Mouse (Mus musculus) heart, postnatal 0 days (tissue): ENCODE data around the gene U2af1. TPM values are rescaled to one million over a fixed set of nuclear protein-coding genes. Genes with fewer than 3 reads are reported as not detected.

Source experiments
- ATAC-seq: fragments of 200-750 bp; cut with Nextera tagmentation; 2 replicates; pipeline ENCODE4 v1.8.0; 2017; ENCODE audit warnings: low read depth, moderate number of reproducible peaks, moderate library complexity; ENCODE audit not compliant: insufficient read depth
- DNase-seq: peaks from one replicate; pipeline ENCODE4 v3.0.0-alpha.2; 2016; ENCODE audit warnings: low spot score
- H3K27ac ChIP-seq: fragments of 300-500 bp; sonication (generic); 2 replicates; pipeline ENCODE4 v1.5.1; 2014; ENCODE audit warnings: low read depth, mild to moderate bottlenecking
- H3K27me3 ChIP-seq: fragments of 300-500 bp; sonication (generic); 2 replicates; pipeline ENCODE4 v1.6.1; 2014; ENCODE audit warnings: low read length, mixed read lengths; ENCODE audit not compliant: control insufficient read depth, insufficient read depth
- H3K36me3 ChIP-seq: fragments of 300-500 bp; sonication (generic); replicated peaks from 2 replicates; pipeline ENCODE4 v1.6.1; 2014; ENCODE audit warnings: low read length, mixed read lengths; ENCODE audit not compliant: control insufficient read depth, insufficient read depth
- H3K4me1 ChIP-seq: fragments of 300-500 bp; sonication (generic); 2 replicates; pipeline ENCODE4 v1.6.1; 2014; ENCODE audit warnings: antibody characterized with exemption; ENCODE audit not compliant: control insufficient read depth, insufficient read depth
- H3K4me2 ChIP-seq: fragments of 300-500 bp; sonication (generic); 2 replicates; pipeline ENCODE4 v1.6.1; 2014; ENCODE audit warnings: low read depth, mild to moderate bottlenecking, low read length, moderate library complexity
- H3K4me3 ChIP-seq: fragments of 300-500 bp; sonication (generic); 2 replicates; pipeline ENCODE4 v1.5.1; 2014; ENCODE audit warnings: low read depth, low read length
- H3K9ac ChIP-seq: fragments of 300-500 bp; sonication (generic); replicated peaks from 2 replicates; pipeline ENCODE4 v1.6.1; 2014; ENCODE audit warnings: low read depth, low read length, mixed read lengths
- H3K9me3 ChIP-seq: fragments of 300-500 bp; sonication (generic); replicated peaks from 2 replicates; pipeline ENCODE4 v1.6.1; 2016; ENCODE audit warnings: low read length; ENCODE audit not compliant: control insufficient read depth
- CTCF ChIP-seq: IDR thresholded peaks from 2 replicates; pipeline ENCODE4 v1.5.1; 2016; ENCODE audit warnings: antibody characterized with exemption, control low read depth, low read depth
- EP300 ChIP-seq: IDR thresholded peaks from 2 replicates; pipeline ENCODE4 v1.6.1; 2016; ENCODE audit warnings: antibody characterized with exemption, low read depth
- WGBS: fragments of 180-500 bp; shearing (Covaris S2); extraction: QIAGEN DNeasy Blood & Tissue Kit; methylation state at CpG from one replicate; pipeline ENCODE4 v1.1.7; 2014; 5-methylcytosine and 5-hydroxymethylcytosine counted together
- polyA plus RNA-seq: library from polyadenylated mRNA; unstranded; fragments of >200 nt; fragmentation: Nextera tagmentation; extraction: Ambion mirVana; gene quantifications from 2 replicates; pipeline ENCODE4 v1.2.1, GENCODE M21; 2015
- total RNA-seq: library from RNA; depleted of rRNA; stranded (reverse); fragments of >200 nt; gene quantifications from 2 replicates; pipeline ENCODE4 v1.2.3, GENCODE M21; 2014; ENCODE audit warnings: low replicate concordance

Gene U2af1
- total and polyA plus RNA-seq, 2 experiments from 2014 or later, result 41.7 to 158 TPM

GRCm38 (mm10) chr17:31688112-31688511 is 29.4 kb upstream of the U2af1 start:
- ATAC-seq, result no peak
- peak; percentile 15 for DNase-seq
- WGBS, result 65% methylated on average over 9 of the region's 9 CpGs
- Histone ChIP-seq H3K9me3 (no peaks in the 10 kb centered on the region), H3K27ac (no peak overlapping the region), H3K27me3 (no peaks in the 10 kb centered on the region), H3K4me2 (no peak overlapping the region), H3K4me1 (peaks cover 14% of the 10 kb centered on the region; the same call in 1 of the 2 replicates), H3K4me3 (no peak overlapping the region), H3K9ac (no peak overlapping the region), H3K36me3 (no peaks in the 10 kb centered on the region)
- no peak for TF ChIP-seq EP300
- no peak for TF ChIP-seq CTCF

GRCm38 (mm10) chr17:31686225-31686564 is 27.5 kb upstream of the U2af1 start:
- DNase-seq, result no peak
- Histone ChIP-seq H3K27ac (peak overlapping the region; percentile 79), H3K36me3 (no peaks in the 10 kb centered on the region), H3K27me3 (no peaks in the 10 kb centered on the region), H3K4me2 (no peak overlapping the region), H3K9me3 (no peaks in the 10 kb centered on the region), H3K4me1 (peaks cover 9% of the 10 kb centered on the region; the same call in 1 of the 2 replicates), H3K4me3 (no peak overlapping the region), H3K9ac (peak overlapping the region; percentile 40; the same call in 1 of the 2 replicates)
- ATAC-seq, result peak; percentile 30
- 7% methylated on average over 3 of the region's 3 CpGs for WGBS
- TF ChIP-seq CTCF (no peak), EP300 (no peak)

- no peak overlapping the region for H3K4me3 ChIP-seq
- H3K36me3 ChIP-seq, result no peaks in the 10 kb centered on the region
- H3K27me3 ChIP-seq, result no peaks in the 10 kb centered on the region
- H3K4me2 ChIP-seq, result peak overlapping the region; percentile 10; the same call in 1 of the 2 replicates
- peak; percentile 81 for ATAC-seq
- peaks cover 9% of the 10 kb centered on the region; the same call in 1 of the 2 replicates for H3K4me1 ChIP-seq
- H3K9me3 ChIP-seq, result no peaks in the 10 kb centered on the region
- TF ChIP-seq CTCF (peak; percentile 97), EP300 (no peak)
- 12% methylated on average over 17 of the region's 17 CpGs for WGBS
- DNase-seq, result peak; percentile 92
- peak overlapping the region; percentile 40; the same call in 1 of the 2 replicates for H3K9ac ChIP-seq
- H3K27ac ChIP-seq, result peak overlapping the region; percentile 79
Measured at GRCm38 (mm10) chr17:31685514-31686224, 27.0 kb upstream of the U2af1 start.

GRCm38 (mm10) chr17:31680450-31680849 is 21.8 kb upstream of the U2af1 start:
- 60% methylated on average over 2 of the region's 2 CpGs for WGBS
- no peaks in the 10 kb centered on the region for H3K9me3 ChIP-seq

GRCm38 (mm10) chr17:31677507-31677906 is 18.8 kb upstream of the U2af1 start, which contains the start of gene Cryaa:
Cryaa (plus strand) TSS chr17:31677807.
- no peak for ATAC-seq
- H3K4me2 ChIP-seq, result no peak within 1 kb of the TSS
- no peak for DNase-seq
- H3K4me3 ChIP-seq, result no peak within 1 kb of the TSS
- H3K27ac ChIP-seq, result no peak within 1 kb of the TSS
- no peaks in the 10 kb centered on the region for H3K9me3 ChIP-seq
- H3K27me3 ChIP-seq, result peaks cover 12% of the 10 kb centered on the region; the same call in 1 of the 2 replicates
- H3K9ac ChIP-seq, result no peak within 1 kb of the TSS
- TF ChIP-seq CTCF (no peak), EP300 (no peak)
- 69% methylated on average over 8 of the region's 8 CpGs for WGBS
- H3K36me3 ChIP-seq, result no peaks in the 10 kb centered on the region
- no peaks in the 10 kb centered on the region for H3K4me1 ChIP-seq

More at GRCm38 (mm10) chr17:31680450-31680849, 21.8 kb upstream of the U2af1 start:
- H3K4me1 ChIP-seq, result no peaks in the 10 kb centered on the region
- ATAC-seq (no peak), DNase-seq (no peak)
- TF ChIP-seq EP300, result no peak
- TF ChIP-seq CTCF, result no peak
- H3K4me3 ChIP-seq, result no peak overlapping the region
- no peaks in the 10 kb centered on the region for H3K36me3 ChIP-seq
- no peak overlapping the region for H3K9ac ChIP-seq
- peaks cover 12% of the 10 kb centered on the region; the same call in 1 of the 2 replicates for H3K27me3 ChIP-seq
- H3K4me2 ChIP-seq, result no peak overlapping the region
- H3K27ac ChIP-seq, result no peak overlapping the region

GRCm38 (mm10) chr17:31674426-31674825 is 15.7 kb upstream of the U2af1 start:
- ATAC-seq (no peak), DNase-seq (no peak)
- Histone ChIP-seq H3K9ac (no peak overlapping the region), H3K27me3 (peaks cover 12% of the 10 kb centered on the region; the same call in 1 of the 2 replicates), H3K9me3 (no peaks in the 10 kb centered on the region), H3K4me2 (no peak overlapping the region), H3K4me1 (no peaks in the 10 kb centered on the region), H3K27ac (no peak overlapping the region), H3K36me3 (no peaks in the 10 kb centered on the region), H3K4me3 (no peak overlapping the region)
- TF ChIP-seq EP300 (no peak), CTCF (no peak)
- 76% methylated on average over 1 of the region's 1 CpGs for WGBS
